Mouse (Mus musculus): Measurements from ENCODE around the gene Hadh.

Hadh gene

GRCm38 (mm10) chr3:131271559-131272373 lies at the start of gene Hadh:
TSS of gene Hadh (minus strand) at chr3:131272101.
- DNase-seq = peak; percentile 90

DNA sequence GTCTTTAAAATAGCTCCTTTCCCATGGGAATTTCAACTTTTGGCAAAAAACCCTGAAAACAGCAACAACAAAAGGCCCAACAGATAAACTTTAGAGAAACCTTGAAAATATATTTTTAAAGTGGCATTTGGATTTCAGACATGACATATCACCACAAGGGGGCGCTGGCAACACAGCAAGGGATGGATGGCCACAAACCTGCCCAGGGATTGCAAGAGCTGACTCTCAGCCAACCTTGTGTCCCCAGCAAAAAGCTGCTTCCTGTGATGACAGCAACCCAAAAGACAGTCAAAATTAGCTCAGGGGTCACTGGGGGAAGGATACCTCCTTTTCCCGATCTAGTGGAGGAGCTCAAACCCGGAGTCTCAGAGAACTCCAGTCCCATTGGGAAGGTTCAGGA lies 48.3 kb upstream of the Hadh start:
- DNase-seq = peak; percentile 83

DNA sequence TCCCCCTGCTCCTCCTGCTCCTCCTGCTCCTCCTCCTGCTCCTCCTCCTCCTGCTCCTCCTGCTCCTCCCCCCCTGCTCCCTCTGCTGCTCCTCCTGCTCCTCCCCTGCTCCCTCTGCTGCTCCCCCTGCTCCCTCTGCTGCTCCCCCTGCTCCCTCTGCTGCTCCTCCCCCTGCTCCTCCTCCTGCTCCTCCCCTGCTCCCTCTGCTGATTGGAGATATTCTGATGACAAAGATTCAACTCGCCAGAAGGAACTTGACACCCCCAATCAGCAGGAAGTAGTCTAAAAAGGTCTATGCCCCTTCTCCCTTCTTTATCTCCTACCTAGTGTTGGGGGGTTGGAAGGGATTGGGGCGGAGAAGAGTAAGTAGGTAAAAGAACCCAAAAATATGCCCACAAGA lies 46.3 kb upstream of the Hadh start:
- no peak for DNase-seq

DNA sequence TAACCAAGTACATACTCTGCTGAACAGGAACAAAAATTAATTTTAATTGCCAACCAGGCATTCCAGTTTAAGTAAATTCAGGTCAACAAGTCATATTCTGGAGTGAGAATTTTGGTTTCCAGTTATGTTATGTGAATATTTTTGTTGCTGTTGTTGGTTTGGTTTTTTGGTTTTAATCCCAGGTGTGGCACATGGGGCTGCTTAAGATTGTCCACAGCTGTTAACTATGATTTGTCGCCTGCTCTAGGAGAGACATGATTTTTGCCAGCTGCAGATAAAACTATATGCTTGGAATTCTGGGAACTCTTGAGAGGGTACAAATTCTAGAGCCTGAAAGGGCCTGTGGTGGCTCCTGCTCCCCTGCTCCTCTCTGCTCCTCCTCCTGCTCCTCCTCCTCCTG lies 45.2 kb upstream of the Hadh start:
- no peak for DNase-seq

DNA sequence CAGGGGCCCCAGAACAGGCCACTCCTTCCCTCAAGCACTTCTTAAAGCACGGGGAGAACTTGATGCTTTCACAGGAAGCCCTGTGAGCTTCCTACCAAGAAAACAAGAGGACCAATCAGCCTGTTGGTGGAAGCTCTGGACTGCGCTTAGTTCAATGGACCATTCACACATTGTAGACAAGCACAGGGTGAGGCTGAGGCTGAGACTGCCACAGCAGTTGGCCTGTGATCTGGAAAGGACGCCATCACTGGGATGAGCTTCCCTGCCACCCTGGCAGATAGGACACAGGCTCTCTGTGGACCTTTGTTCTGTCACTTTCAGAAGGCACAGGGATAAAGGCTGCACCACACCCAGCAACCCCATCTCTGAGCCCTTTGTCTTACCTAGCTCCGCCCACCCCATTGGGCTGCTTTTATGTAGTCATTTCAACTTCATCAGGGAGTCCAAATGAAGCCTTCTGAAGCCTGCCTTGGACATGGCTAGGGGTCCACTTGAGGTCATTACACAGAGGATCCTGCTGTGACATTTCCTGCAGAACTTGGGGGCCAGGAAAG lies 44.1 kb upstream of the Hadh start:
- no peak for DNase-seq

DNA sequence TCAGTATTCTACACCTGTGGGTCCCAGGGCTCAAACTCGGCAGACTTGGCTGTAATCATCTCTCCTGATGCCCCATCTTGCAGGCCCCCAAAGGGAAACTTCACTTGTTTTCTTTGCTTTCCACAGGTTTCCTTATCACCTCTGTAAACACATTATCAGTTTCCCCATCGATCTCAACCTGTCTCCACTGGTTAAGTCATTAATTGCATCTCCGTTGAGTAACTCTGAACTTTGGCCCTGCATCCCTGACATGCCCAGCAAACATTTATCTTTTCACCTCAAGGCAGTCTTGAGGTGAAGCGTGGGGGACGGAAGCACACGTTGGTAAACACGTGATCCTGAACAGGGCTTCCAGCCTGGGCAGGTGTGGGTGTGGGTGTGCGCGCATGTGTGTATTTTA lies 40.4 kb upstream of the Hadh start:
- DNase-seq = no peak

GRCm38 (mm10) chr3:131310572-131310971 lies 38.7 kb upstream of the Hadh start:
- DNase-seq = no peak

- no peak for DNase-seq
Observed at GRCm38 (mm10) chr3:131307811-131308210, 35.9 kb upstream of the Hadh start.

GRCm38 (mm10) chr3:131306255-131306654 lies 34.4 kb upstream of the Hadh start:
- no peak for DNase-seq

- DNase-seq = no peak
Observed at GRCm38 (mm10) chr3:131303320-131303714, 31.4 kb upstream of the Hadh start.

- peak; percentile 93 for DNase-seq
Observed at GRCm38 (mm10) chr3:131302452-131303319, 30.8 kb upstream of the Hadh start, which contains the start of gene Cyp2u1. TSS of gene Cyp2u1 (minus strand) at chr3:131303227.

DNA sequence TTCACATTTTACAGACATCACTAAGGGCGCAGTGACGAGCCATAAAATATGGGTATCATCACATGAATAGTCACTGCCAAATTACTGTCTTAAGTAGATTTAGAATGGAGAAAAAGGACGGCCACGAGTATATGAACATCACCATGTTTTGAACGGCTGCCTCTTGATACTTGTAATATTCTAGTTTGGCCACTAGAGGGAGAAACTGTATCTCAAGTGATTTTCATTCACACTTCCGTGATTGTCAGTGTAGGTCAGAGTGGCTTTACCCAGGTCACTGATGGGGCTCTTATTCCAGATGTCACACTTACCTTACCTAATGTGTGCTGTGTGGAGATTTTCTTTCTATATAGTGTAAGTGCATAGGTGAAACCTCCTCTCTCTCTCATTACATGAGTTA lies 28.0 kb upstream of the Hadh start:
- no peak for DNase-seq

GRCm38 (mm10) chr3:131299078-131299477 lies 27.2 kb upstream of the Hadh start:
- no peak for DNase-seq

DNA sequence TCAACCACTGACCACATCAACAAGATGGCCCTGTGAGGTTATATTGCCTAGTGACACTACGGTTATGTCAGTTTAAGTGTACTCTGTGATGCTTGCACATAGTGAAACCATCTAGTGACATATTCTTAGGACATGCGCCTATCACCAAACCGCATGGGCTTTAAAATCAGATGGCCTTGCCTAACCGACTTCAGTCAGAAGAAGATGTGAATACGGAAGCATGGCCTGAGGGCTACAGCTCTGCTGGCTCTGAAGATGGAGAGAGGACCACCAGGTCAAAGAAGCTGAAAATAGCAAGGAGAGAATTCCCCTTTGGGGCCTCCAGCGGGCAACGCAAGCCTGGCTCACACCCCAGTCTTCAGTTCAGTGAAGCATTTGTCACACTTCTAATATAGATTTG lies 25.0 kb upstream of the Hadh start:
- no peak for DNase-seq

DNA sequence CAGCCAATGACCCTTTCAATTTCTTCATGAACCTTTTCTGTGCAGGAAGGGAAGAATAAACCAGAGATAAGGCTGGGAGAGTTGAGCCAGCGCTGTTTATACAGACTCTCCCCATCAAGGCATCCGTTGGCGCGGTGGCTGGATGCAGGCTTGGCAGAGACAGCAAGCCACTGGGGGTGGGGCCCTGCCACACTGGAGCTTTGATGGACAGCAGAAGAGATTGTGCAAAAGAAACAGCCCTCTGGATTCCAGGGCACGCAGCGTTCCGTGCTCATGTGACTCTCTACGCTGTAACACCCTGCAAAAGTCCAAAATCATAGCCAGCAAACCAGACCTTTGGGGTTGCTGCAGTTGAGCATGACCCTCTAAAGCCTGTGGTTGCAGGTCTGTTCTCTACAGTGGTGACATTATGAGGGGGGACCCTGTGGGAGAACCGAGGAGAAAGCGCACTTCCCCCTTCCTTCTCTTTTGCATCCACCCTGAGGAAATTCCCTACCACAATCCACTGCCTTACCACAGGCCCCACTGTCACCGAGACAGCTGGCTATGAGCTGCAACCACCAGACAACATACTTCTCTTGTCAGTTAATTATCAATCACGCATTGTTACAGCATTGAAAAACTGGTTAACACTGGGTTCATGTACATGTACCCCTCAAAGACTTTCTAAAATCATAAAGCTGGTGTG lies 23.8 kb upstream of the Hadh start:
- no peak for DNase-seq

GRCm38 (mm10) chr3:131294503-131294902 lies 22.6 kb upstream of the Hadh start:
- DNase-seq = no peak

DNA sequence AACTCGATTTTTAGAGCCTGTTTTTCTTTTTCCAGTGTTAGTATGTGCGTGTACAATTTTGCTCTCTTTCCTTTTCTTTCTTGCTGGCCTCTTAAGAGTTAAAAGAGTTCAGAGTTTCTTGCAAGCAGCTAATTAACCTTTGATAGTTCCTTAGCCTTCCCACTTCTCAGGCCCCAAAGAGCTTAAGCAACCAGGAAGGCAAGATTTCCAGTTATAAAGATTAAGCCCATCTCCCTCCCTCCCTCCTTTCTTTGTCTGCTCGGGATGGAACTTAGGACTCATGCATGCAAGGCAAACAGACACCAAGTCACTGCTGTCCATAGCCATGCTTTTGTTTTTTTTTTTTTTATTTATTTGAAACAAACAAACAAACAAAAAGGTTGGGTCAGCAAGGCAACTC lies 21.1 kb upstream of the Hadh start:
- DNase-seq = no peak

- DNase-seq = no peak
Observed at GRCm38 (mm10) chr3:131292349-131292748, 20.4 kb upstream of the Hadh start.

DNA sequence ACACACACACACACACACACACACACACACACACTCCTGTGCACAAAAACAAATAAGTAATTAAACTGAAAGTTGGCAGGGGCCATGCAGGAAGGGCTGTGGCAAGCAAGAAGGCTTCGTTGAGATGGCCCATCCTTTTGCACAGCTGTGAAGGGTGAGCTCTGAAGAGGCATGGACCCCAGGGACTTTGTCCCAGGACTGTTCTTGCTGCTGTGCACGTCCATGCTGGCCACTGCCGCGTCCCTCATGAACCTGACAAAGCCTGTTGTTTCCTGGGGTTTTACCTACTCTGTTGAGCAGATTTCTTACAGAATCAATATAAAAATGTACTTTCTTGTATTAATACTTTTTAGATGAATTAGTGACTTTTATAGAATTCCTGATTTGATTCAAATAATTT lies 20.0 kb upstream of the Hadh start:
- DNase-seq = no peak

DNA sequence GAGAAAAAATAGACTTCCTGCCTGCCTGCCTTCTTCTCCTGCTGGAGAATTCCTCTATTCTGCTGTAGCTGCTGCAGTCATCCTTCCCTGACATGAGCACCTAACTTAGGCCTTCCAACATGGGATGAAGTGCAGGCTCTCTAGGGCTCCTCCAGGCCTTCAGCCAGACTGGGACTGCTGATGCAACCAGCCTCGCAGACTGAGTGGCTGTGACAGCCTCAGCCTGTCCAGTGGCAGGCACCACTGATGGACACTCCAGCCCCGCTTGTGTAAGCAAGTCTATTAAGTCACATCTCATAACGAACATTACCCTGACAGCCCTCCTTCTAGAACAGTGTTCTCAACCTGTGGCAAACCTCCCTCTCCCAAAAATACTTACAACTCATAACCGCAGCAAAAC lies 2.2 kb upstream of the Hadh start:
- no peak for DNase-seq

- DNase-seq = peak; percentile 34
Observed at GRCm38 (mm10) chr3:131272374-131273100, 636 bp upstream of the Hadh start.

DNA sequence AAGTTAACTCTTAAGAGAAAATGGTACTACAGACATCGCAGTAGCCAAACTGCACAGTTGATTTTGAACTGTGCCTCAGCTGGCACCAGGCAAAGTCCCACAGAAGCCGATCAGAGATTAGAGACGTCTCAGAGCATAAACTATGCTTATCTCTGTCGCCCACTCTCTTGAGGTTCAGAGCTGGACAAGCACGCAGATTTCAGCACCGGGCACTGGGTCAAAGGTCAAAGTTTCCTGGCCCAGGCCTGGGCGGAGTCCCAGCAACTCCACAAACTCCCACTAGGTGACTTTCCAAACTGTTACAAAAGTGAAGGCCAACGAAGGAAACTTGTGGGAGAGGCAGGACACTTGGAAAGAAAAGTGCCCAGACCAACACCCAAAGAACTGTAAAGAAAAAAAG lies 744 bp downstream of the Hadh start:
- DNase-seq = peak; percentile 84

Measured in kidney, adult 18-20 months (tissue).